Mouse (Mus musculus): ENCODE measurements around the gene Usf3. TPM values are rescaled to one million over a fixed set of nuclear protein-coding genes. Genes with fewer than 3 reads are reported as not detected.

The Usf3 gene
- polyA plus RNA-seq, 1 experiment from 2014 or later: 5.0 TPM

- 89% methylated on average over 3 of the region's 3 CpGs for WGBS
- no peak overlapping the region for H3K4me2 ChIP-seq (ENCODE audit: low read length)
- H3K9ac ChIP-seq (replicated peaks; ENCODE audit: low read length): no peak overlapping the region
- no peaks in the 10 kb centered on the region for H3K4me1 ChIP-seq (ENCODE audit: control insufficient read depth, insufficient read depth, low read length)
- H3K27ac ChIP-seq (replicated peaks; ENCODE audit: low read depth, low read length): no peak overlapping the region
- H3K9me3 ChIP-seq (ENCODE audit: control insufficient read depth, low read length): no peaks in the 10 kb centered on the region
- DNase-seq (no peak), ATAC-seq (ENCODE audit: low FRiP score, low TSS enrichment) (no peak)
- H3K27me3 ChIP-seq (ENCODE audit: control insufficient read depth, insufficient read depth, low read length): no peaks in the 10 kb centered on the region
- no peak overlapping the region for H3K4me3 ChIP-seq (replicated peaks; ENCODE audit: low read depth, low read length)
- H3K36me3 ChIP-seq (ENCODE audit: control insufficient read depth, insufficient read depth, low read length): no peaks in the 10 kb centered on the region
Observed at GRCm38 (mm10) chr16:44184769-44185168, 11.7 kb downstream of the Usf3 start.

- no peak overlapping the region for H3K4me3 ChIP-seq (replicated peaks; ENCODE audit: low read depth, low read length)
- H3K36me3 ChIP-seq (ENCODE audit: control insufficient read depth, insufficient read depth, low read length): no peaks in the 10 kb centered on the region
- H3K27me3 ChIP-seq (ENCODE audit: control insufficient read depth, insufficient read depth, low read length): no peaks in the 10 kb centered on the region
- H3K9me3 ChIP-seq (ENCODE audit: control insufficient read depth, low read length): no peaks in the 10 kb centered on the region
- ATAC-seq (ENCODE audit: low FRiP score, low TSS enrichment) (no peak), DNase-seq (no peak)
- no peak overlapping the region for H3K27ac ChIP-seq (replicated peaks; ENCODE audit: low read depth, low read length)
- 94% methylated on average over 4 of the region's 4 CpGs for WGBS
- no peak overlapping the region for H3K9ac ChIP-seq (replicated peaks; ENCODE audit: low read length)
- H3K4me2 ChIP-seq (ENCODE audit: low read length): no peak overlapping the region
- no peaks in the 10 kb centered on the region for H3K4me1 ChIP-seq (ENCODE audit: control insufficient read depth, insufficient read depth, low read length)
Observed at GRCm38 (mm10) chr16:44187172-44187571, 14.1 kb downstream of the Usf3 start.

GRCm38 (mm10) chr16:44188766-44189165 lies 15.7 kb downstream of the Usf3 start:
- no peaks in the 10 kb centered on the region for H3K4me1 ChIP-seq (ENCODE audit: control insufficient read depth, insufficient read depth, low read length)
- H3K4me3 ChIP-seq (replicated peaks; ENCODE audit: low read depth, low read length): no peak overlapping the region
- H3K36me3 ChIP-seq (ENCODE audit: control insufficient read depth, insufficient read depth, low read length): no peaks in the 10 kb centered on the region
- no peak overlapping the region for H3K27ac ChIP-seq (replicated peaks; ENCODE audit: low read depth, low read length)
- no peak for DNase-seq
- 89% methylated on average over 3 of the region's 3 CpGs for WGBS
- H3K4me2 ChIP-seq (ENCODE audit: low read length): no peak overlapping the region
- no peak overlapping the region for H3K9ac ChIP-seq (replicated peaks; ENCODE audit: low read length)
- no peaks in the 10 kb centered on the region for H3K9me3 ChIP-seq (ENCODE audit: control insufficient read depth, low read length)
- ATAC-seq (ENCODE audit: low FRiP score, low TSS enrichment): no peak
- no peaks in the 10 kb centered on the region for H3K27me3 ChIP-seq (ENCODE audit: control insufficient read depth, insufficient read depth, low read length)

GRCm38 (mm10) chr16:44190032-44190431 lies 17.0 kb downstream of the Usf3 start:
- Histone ChIP-seq H3K4me2 (ENCODE audit: low read length) (no peak overlapping the region), H3K27ac (replicated peaks; ENCODE audit: low read depth, low read length) (no peak overlapping the region), H3K9ac (replicated peaks; ENCODE audit: low read length) (no peak overlapping the region), H3K9me3 (ENCODE audit: control insufficient read depth, low read length) (no peaks in the 10 kb centered on the region), H3K36me3 (ENCODE audit: control insufficient read depth, insufficient read depth, low read length) (no peaks in the 10 kb centered on the region), H3K4me1 (ENCODE audit: control insufficient read depth, insufficient read depth, low read length) (no peaks in the 10 kb centered on the region), H3K4me3 (replicated peaks; ENCODE audit: low read depth, low read length) (no peak overlapping the region), H3K27me3 (ENCODE audit: control insufficient read depth, insufficient read depth, low read length) (no peaks in the 10 kb centered on the region)
- 92% methylated on average over 6 of the region's 6 CpGs for WGBS
- ATAC-seq (ENCODE audit: low FRiP score, low TSS enrichment) (no peak), DNase-seq (no peak)

- ATAC-seq (ENCODE audit: low FRiP score, low TSS enrichment) (no peak), DNase-seq (no peak)
- H3K9ac ChIP-seq (replicated peaks; ENCODE audit: low read length): no peak overlapping the region
- H3K4me2 ChIP-seq (ENCODE audit: low read length): no peak overlapping the region
- H3K4me1 ChIP-seq (ENCODE audit: control insufficient read depth, insufficient read depth, low read length): no peaks in the 10 kb centered on the region
- H3K4me3 ChIP-seq (replicated peaks; ENCODE audit: low read depth, low read length): no peak overlapping the region
- no peaks in the 10 kb centered on the region for H3K27me3 ChIP-seq (ENCODE audit: control insufficient read depth, insufficient read depth, low read length)
- H3K27ac ChIP-seq (replicated peaks; ENCODE audit: low read depth, low read length): no peak overlapping the region
- no peaks in the 10 kb centered on the region for H3K9me3 ChIP-seq (ENCODE audit: control insufficient read depth, low read length)
- no peaks in the 10 kb centered on the region for H3K36me3 ChIP-seq (ENCODE audit: control insufficient read depth, insufficient read depth, low read length)
- 95% methylated on average over 2 of the region's 2 CpGs for WGBS
Observed at GRCm38 (mm10) chr16:44190968-44191367, 17.9 kb downstream of the Usf3 start.

GRCm38 (mm10) chr16:44199066-44199703 lies 26.1 kb downstream of the Usf3 start:
- H3K4me2 ChIP-seq (ENCODE audit: low read length): no peak overlapping the region
- ATAC-seq (ENCODE audit: low FRiP score, low TSS enrichment): no peak
- DNase-seq: no peak

GRCm38 (mm10) chr16:44200146-44200545 lies 27.1 kb downstream of the Usf3 start:
- Histone ChIP-seq H3K4me2 (ENCODE audit: low read length) (no peak overlapping the region), H3K4me3 (replicated peaks; ENCODE audit: low read depth, low read length) (no peak overlapping the region), H3K9ac (replicated peaks; ENCODE audit: low read length) (no peak overlapping the region), H3K27me3 (ENCODE audit: control insufficient read depth, insufficient read depth, low read length) (no peaks in the 10 kb centered on the region), H3K27ac (replicated peaks; ENCODE audit: low read depth, low read length) (no peak overlapping the region), H3K36me3 (ENCODE audit: control insufficient read depth, insufficient read depth, low read length) (peaks cover 37% of the 10 kb centered on the region), H3K4me1 (ENCODE audit: control insufficient read depth, insufficient read depth, low read length) (no peaks in the 10 kb centered on the region), H3K9me3 (ENCODE audit: control insufficient read depth, low read length) (no peaks in the 10 kb centered on the region)
- no peak for ATAC-seq (ENCODE audit: low FRiP score, low TSS enrichment)
- 95% methylated on average over 4 of the region's 4 CpGs for WGBS
- DNase-seq: no peak

More at GRCm38 (mm10) chr16:44199066-44199703, 26.1 kb downstream of the Usf3 start:
- Histone ChIP-seq H3K4me1 (ENCODE audit: control insufficient read depth, insufficient read depth, low read length) (no peaks in the 10 kb centered on the region), H3K27me3 (ENCODE audit: control insufficient read depth, insufficient read depth, low read length) (no peaks in the 10 kb centered on the region), H3K27ac (replicated peaks; ENCODE audit: low read depth, low read length) (no peak overlapping the region), H3K36me3 (ENCODE audit: control insufficient read depth, insufficient read depth, low read length) (peaks cover 37% of the 10 kb centered on the region), H3K9me3 (ENCODE audit: control insufficient read depth, low read length) (no peaks in the 10 kb centered on the region), H3K4me3 (replicated peaks; ENCODE audit: low read depth, low read length) (no peak overlapping the region), H3K9ac (replicated peaks; ENCODE audit: low read length) (no peak overlapping the region)
- 94% methylated on average over 14 of the region's 14 CpGs for WGBS

- WGBS: 88% methylated on average over 6 of the region's 6 CpGs
- Histone ChIP-seq H3K36me3 (ENCODE audit: control insufficient read depth, insufficient read depth, low read length) (peaks cover 60% of the 10 kb centered on the region), H3K4me1 (ENCODE audit: control insufficient read depth, insufficient read depth, low read length) (no peaks in the 10 kb centered on the region), H3K27me3 (ENCODE audit: control insufficient read depth, insufficient read depth, low read length) (no peaks in the 10 kb centered on the region), H3K4me2 (ENCODE audit: low read length) (no peak overlapping the region), H3K27ac (replicated peaks; ENCODE audit: low read depth, low read length) (no peak overlapping the region), H3K9ac (replicated peaks; ENCODE audit: low read length) (no peak overlapping the region), H3K4me3 (replicated peaks; ENCODE audit: low read depth, low read length) (no peak overlapping the region), H3K9me3 (ENCODE audit: control insufficient read depth, low read length) (no peaks in the 10 kb centered on the region)
- ATAC-seq (ENCODE audit: low FRiP score, low TSS enrichment): no peak
- DNase-seq: no peak
Observed at GRCm38 (mm10) chr16:44204331-44204730, 31.3 kb downstream of the Usf3 start.

GRCm38 (mm10) chr16:44205973-44206372 lies 32.9 kb downstream of the Usf3 start:
- no peak overlapping the region for H3K9ac ChIP-seq (replicated peaks; ENCODE audit: low read length)
- H3K9me3 ChIP-seq (ENCODE audit: control insufficient read depth, low read length): no peaks in the 10 kb centered on the region
- 90% methylated on average over 8 of the region's 8 CpGs for WGBS
- H3K27me3 ChIP-seq (ENCODE audit: control insufficient read depth, insufficient read depth, low read length): no peaks in the 10 kb centered on the region
- DNase-seq (no peak), ATAC-seq (ENCODE audit: low FRiP score, low TSS enrichment) (no peak)
- no peak overlapping the region for H3K4me2 ChIP-seq (ENCODE audit: low read length)
- no peak overlapping the region for H3K27ac ChIP-seq (replicated peaks; ENCODE audit: low read depth, low read length)
- peaks cover 53% of the 10 kb centered on the region for H3K36me3 ChIP-seq (ENCODE audit: control insufficient read depth, insufficient read depth, low read length)
- no peaks in the 10 kb centered on the region for H3K4me1 ChIP-seq (ENCODE audit: control insufficient read depth, insufficient read depth, low read length)
- no peak overlapping the region for H3K4me3 ChIP-seq (replicated peaks; ENCODE audit: low read depth, low read length)
